Mouse (Mus musculus): ENCODE data around the gene Crhr2.

The Crhr2 gene

DNA sequence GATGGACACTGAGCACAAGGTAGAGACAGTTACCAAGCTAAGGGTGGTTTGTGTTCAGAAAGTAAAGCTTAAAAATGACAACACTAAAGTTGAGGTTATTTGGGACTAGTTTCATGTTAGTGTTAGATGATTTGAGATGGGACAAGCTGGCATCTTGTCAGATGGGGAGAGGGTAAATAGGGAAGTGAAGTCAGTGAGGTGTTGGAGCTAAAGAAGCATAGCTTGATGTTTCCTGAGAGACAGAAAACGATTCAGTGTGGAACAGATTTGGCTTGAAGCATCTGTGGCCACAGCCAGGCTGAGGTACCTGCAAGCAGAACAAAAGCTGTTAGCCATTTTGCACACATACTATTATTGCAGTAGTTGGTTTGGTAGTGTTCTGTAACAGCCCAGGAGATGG lies 87.5 kb downstream of the Crhr2 start:
- no peak for DNase-seq (ENCODE audit: low spot score in 2 of 2)

DNA sequence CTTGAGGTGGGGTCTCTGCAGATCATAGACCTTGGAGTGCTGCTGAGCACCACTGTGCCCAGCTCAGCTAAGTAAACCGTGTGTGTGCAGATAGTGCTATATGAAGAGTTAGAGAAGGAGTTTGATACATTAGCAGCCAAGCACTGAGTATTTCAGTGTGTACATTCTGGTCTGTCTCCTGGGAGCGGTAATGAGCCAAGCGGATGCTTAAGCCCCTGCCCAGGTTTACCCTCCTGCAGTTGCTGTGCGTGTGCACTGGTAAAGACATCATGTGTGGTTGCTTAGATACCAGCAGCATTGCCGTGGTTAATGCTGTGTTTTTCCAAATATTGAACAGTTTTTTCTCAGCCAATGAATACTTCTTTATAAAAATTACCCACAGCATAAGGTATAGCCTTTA lies 88.3 kb downstream of the Crhr2 start:
- no peak for DNase-seq (ENCODE audit: low spot score in 2 of 2)

GRCm38 (mm10) chr6:55043206-55043605 lies 89.6 kb downstream of the Crhr2 start:
- no peak for DNase-seq (ENCODE audit: low spot score in 2 of 2)

Measured in thymus, postnatal 10 days (tissue).